Mouse (Mus musculus) kidney, postnatal 14 days (tissue): Measurements from ENCODE around the gene P4htm.

Source experiments
- DNase-seq: peaks from one replicate; pipeline ENCODE4 v3.0.0; 2022; ENCODE audit warnings: mixed read lengths

P4htm gene

DNA sequence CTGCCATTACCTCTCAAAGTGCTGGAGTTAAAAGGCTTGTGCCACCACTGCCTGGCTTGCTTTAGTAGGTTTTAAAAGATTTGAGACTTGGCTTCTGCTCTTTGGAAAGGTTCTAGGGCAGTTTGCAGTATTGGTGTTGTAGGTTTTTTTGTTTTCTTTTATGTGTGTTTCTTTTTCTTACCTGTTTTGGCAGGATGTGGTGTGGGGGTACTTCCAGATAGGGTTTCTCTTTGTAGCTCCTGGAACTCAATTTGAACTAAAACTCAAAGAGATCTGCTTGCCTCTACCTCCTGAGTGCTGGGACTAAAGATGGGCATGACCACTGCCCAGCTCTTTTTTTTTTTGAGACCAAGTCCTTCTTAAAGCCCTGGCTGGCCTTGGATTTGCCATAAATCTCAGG is 56.6 kb downstream of the P4htm start:
- DNase-seq, result no peak

DNA sequence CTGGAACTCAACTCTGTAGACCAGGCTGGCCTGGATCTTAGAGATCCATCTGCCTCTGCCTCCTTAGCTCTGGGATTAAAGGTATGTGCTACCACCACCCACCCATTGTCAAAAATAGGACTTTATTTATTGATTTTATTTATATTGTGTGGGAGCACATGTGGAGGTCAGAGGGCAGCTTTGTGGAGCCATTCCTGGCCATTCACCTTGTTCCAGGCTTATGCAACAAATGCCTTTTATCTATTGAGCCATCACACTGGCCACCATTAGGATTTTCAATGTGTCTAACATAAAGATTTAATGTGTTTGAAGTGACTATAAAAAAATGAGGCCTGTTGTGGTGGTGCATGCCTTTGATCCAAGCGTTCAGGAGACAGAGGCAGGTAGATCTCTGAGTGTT is 66.0 kb downstream of the P4htm start:
- DNase-seq, result no peak

DNA sequence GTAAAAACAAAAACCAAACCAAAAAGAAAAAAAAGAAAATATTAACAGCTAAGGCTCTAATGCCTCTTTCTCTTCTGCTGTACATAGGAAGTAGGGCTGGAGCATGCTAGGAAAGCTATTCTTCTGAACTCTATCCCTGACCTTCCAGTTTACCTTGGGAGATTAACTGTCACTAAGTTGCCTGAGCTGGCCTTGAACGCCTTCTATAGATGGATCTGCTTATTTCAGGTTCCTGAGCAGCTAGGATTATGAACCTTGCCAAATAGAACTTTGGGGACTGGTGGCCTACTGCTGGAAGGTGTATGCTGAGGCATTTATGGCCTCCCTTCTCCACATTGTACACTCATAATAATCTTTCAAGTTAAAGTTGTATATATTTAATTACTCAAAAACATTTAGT is 66.5 kb downstream of the P4htm start:
- no peak for DNase-seq
